Comparison of ENCODE assay signal across 11 mouse cellular contexts in genomic region chr14:45153258-45153657, GRCm38 (mm10).
DNase-seq lines count a peak whose midpoint lies in the region; ATAC-seq and TF ChIP-seq lines count a peak whose summit lies in the region.
"Had no signal": no experiment of that assay in that cellular context is flagged by ENCODE, and none has a peak within 500 bp of the region (broad histone marks: within the 10 kb centered on the region; RNA-seq: fewer than 3 reads in every experiment).

No protein-coding gene starts in this region.

- H3K9me3 ChIP-seq in liver, embryonic 11.5 days (ENCODE audit: control insufficient read depth, low read length): no peaks in the 10 kb centered on the region
- H3K9me3 ChIP-seq in CH12.LX (replicated peaks; ENCODE audit: low read length): no peaks in the 10 kb centered on the region
- H3K9me3 ChIP-seq: heart, embryonic 13.5 days; neural tube, embryonic 15.5 days had no signal

- no peak overlapping the region for H3K27ac ChIP-seq in liver, adult 2 months (replicated peaks; ENCODE audit: insufficient read depth, low read depth, low read length)
- no peak overlapping the region for H3K27ac ChIP-seq in liver, embryonic 11.5 days (ENCODE audit: low read depth, low read length)
- H3K27ac ChIP-seq in CH12.LX (ENCODE audit: insufficient read depth, low read depth): no peak overlapping the region
- H3K27ac ChIP-seq: heart, embryonic 13.5 days; neural tube, embryonic 15.5 days had no signal

- no peaks in the 10 kb centered on the region for H3K4me1 ChIP-seq in liver, adult 2 months (ENCODE audit: control insufficient read depth, insufficient read depth, low read length)
- no peaks in the 10 kb centered on the region for H3K4me1 ChIP-seq in liver, embryonic 11.5 days (replicated peaks; ENCODE audit: control insufficient read depth, insufficient read depth, low read length)
- peaks cover 3 to 38% of the 10 kb centered on the region in 2 experiments; a peak in 2 of 4 replicates for H3K4me1 ChIP-seq in CH12.LX (ENCODE audit: control insufficient read depth in 1 of 2, insufficient read depth in 2 of 2)
- H3K4me1 ChIP-seq: heart, embryonic 13.5 days; neural tube, embryonic 15.5 days had no signal

- TF ChIP-seq EP300 in CH12.LX (IDR thresholded peaks at IDR 0.05; ENCODE audit: low read length): no peak

- DNase-seq in liver, adult 2 months (ENCODE audit: extremely low read depth, low read depth, low spot score): peak; percentile 15
- DNase-seq in liver, embryonic 11.5 days (ENCODE audit: low spot score): no peak
- DNase-seq in CH12.LX (ENCODE audit: extremely low read depth) (peak; percentile 38), NIH3T3 (ENCODE audit: low read depth) (peak; percentile 61)
- peak; percentile 65 for DNase-seq in naive thymus-derived CD4-positive, alpha-beta T cell, adult 2 months (ENCODE audit: low read depth)
- no peak for DNase-seq in ovary, postnatal 14 days (ENCODE audit: low spot score)
- DNase-seq: kidney, postnatal 14 days had no signal

- 91% methylated on average over 2 of the region's 2 CpGs for WGBS in liver, adult 2 months
- 86% methylated on average over 2 of the region's 2 CpGs for WGBS in liver, embryonic 11.5 days

- no peak overlapping the region for H3K4me3 ChIP-seq in liver, adult 2 months (ENCODE audit: insufficient read depth, low read depth, low read length)
- no peak overlapping the region for H3K4me3 ChIP-seq in liver, embryonic 11.5 days (ENCODE audit: low read depth, low read length)
- no peak overlapping the region for H3K4me3 ChIP-seq in CH12.LX (replicated peaks in 1 of 3; ENCODE audit: low read depth in 2 of 3, low read length in 2 of 3, poor library complexity in 1 of 3)
- H3K4me3 ChIP-seq: heart, embryonic 13.5 days; neural tube, embryonic 15.5 days had no signal

- H3K36me3 ChIP-seq in liver, adult 2 months (ENCODE audit: control insufficient read depth, insufficient read depth, low read length): 0 out of 2 replicates have a peak, but pooled peaks cover 2% of the 10 kb centered on the region
- H3K36me3 ChIP-seq in liver, embryonic 11.5 days (ENCODE audit: control insufficient read depth, insufficient read depth, low read length): no peaks in the 10 kb centered on the region
- peaks cover 0 to 3% of the 10 kb centered on the region in 2 experiments for H3K36me3 ChIP-seq in CH12.LX (replicated peaks in 1 of 2; ENCODE audit: control insufficient read depth in 1 of 2, insufficient read depth in 1 of 2, low read length in 1 of 2)
- H3K36me3 ChIP-seq: heart, embryonic 13.5 days; neural tube, embryonic 15.5 days had no signal

- peak; percentile 62 for TF ChIP-seq RAD21 in CH12.LX (IDR thresholded peaks at IDR 0.05; ENCODE audit: low read depth, low read length)

- ATAC-seq in liver, embryonic 11.5 days (replicated peaks; ENCODE audit: low FRiP score): no peak
- no peak for ATAC-seq in granulocyte monocyte progenitor cell, adult 5-6 weeks (replicated peaks; ENCODE audit: poor library complexity, severe bottlenecking)
- ATAC-seq: forebrain, embryonic 16.5 days had no signal

- H3K4me2 ChIP-seq in liver, embryonic 11.5 days: no peak overlapping the region
- no peak overlapping the region for H3K4me2 ChIP-seq in CH12.LX (ENCODE audit: insufficient read depth, low read depth, poor library complexity, severe bottlenecking)
- H3K4me2 ChIP-seq: heart, embryonic 13.5 days; neural tube, embryonic 15.5 days had no signal

- no peaks in the 10 kb centered on the region for H3K27me3 ChIP-seq in liver, adult 2 months (ENCODE audit: control insufficient read depth, insufficient read depth, low read length)
- H3K27me3 ChIP-seq in liver, embryonic 11.5 days (replicated peaks; ENCODE audit: control insufficient read depth, insufficient read depth, low read length): no peaks in the 10 kb centered on the region
- no peaks in the 10 kb centered on the region for H3K27me3 ChIP-seq in CH12.LX (replicated peaks)
- H3K27me3 ChIP-seq: heart, embryonic 13.5 days; neural tube, embryonic 15.5 days had no signal

- TF ChIP-seq CTCF in liver, adult 2 months (IDR thresholded peaks at IDR 0.05; ENCODE audit: low read depth, low read length): 0 out of 2 replicates have a peak, but pooled peaks have one; percentile 17
- peak in 1 of 2 experiments; percentile 62; a peak in 2 of 4 replicates for TF ChIP-seq CTCF in CH12.LX (conservative IDR thresholded peaks at IDR 0.05 in 1 of 2, IDR thresholded peaks at IDR 0.05 in 1 of 2; ENCODE audit: low read depth in 2 of 2, low read length in 2 of 2)

- in situ Hi-C loops in CH12.LX (cut with MboI; ENCODE audit: low pct_ligation_motif_present, low pct_unique_long_range_greater_than_20kb, low sequenced_read_pairs): no loop called here

- no peaks in the 10 kb centered on the region for H3K79me2 ChIP-seq in liver, adult 2 months (ENCODE audit: control insufficient read depth, insufficient read depth, low read length)
- H3K79me2 ChIP-seq in CH12.LX (replicated peaks; ENCODE audit: control insufficient read depth, extremely low read depth, insufficient read depth, poor library complexity, severe bottlenecking): no peaks in the 10 kb centered on the region

- no peak for TF ChIP-seq POLR2A in liver, adult 2 months (IDR thresholded peaks at IDR 0.05; ENCODE audit: extremely low read depth, insufficient read depth, low read length)
- no peak for TF ChIP-seq POLR2A in CH12.LX (IDR thresholded peaks at IDR 0.05; ENCODE audit: low read depth, low read length)

- H3K9ac ChIP-seq in liver, adult 2 months (ENCODE audit: low read depth, low read length): no peak overlapping the region
- H3K9ac ChIP-seq in liver, embryonic 11.5 days (ENCODE audit: low read depth, low read length): no peak overlapping the region
- no peak overlapping the region for H3K9ac ChIP-seq in CH12.LX (ENCODE audit: insufficient read depth, low read depth)
- H3K9ac ChIP-seq: heart, embryonic 13.5 days; neural tube, embryonic 15.5 days had no signal

- dilution Hi-C loops in CH12.LX (cut with MboI; ENCODE audit: extremely low pct_ligation_motif_present, extremely low pct_unique_long_range_greater_than_20kb, low sequenced_read_pairs): no loop called here

TF ChIP-seq in CH12.LX, 34 proteins besides CTCF, POLR2A, EP300 and RAD21:
- TF ChIP-seq USF2 (conservative IDR thresholded peaks at IDR 0.05; ENCODE audit: low read depth, low read length) (no peak), ETS1 (conservative IDR thresholded peaks at IDR 0.05; ENCODE audit: low read depth, low read length) (no peak), POLR2AphosphoS2 (IDR thresholded peaks at IDR 0.05; ENCODE audit: low read depth, low read length) (no peak), ZNF384 (IDR thresholded peaks at IDR 0.05; ENCODE audit: low read depth, low read length) (peak; percentile 100), MYC (IDR thresholded peaks at IDR 0.05; ENCODE audit: low read depth, low read length) (0 out of 2 replicates have a peak, but pooled peaks have one; percentile 28), KAT2A (IDR thresholded peaks at IDR 0.05; ENCODE audit: insufficient replicate concordance, low read length) (no peak), SMC3 (IDR thresholded peaks at IDR 0.05; ENCODE audit: low read depth, low read length) (peak; percentile 48), MAZ (IDR thresholded peaks at IDR 0.05; ENCODE audit: low read depth, low read length) (no peak)

Comparison
In these comparisons a context has a peak if more than half of its experiments do, and no peak if none do; other contexts are left out.
1. DNase-seq: peak in liver, adult 2 months (single experiment), CH12.LX (single experiment), NIH3T3 (single experiment) and naive thymus-derived CD4-positive, alpha-beta T cell, adult 2 months (single experiment); none in liver, embryonic 11.5 days (single experiment) and ovary, postnatal 14 days (single experiment).